Mouse (Mus musculus): ENCODE measurements at regions not wholly inside any gene's neighbourhood (a gene's known extent, or its start where the extent isn't known, plus 50 kb on each side); places are given as distances from the start of the nearest gene placed in this dataset.

GRCm38 (mm10) chr3:15243584-15243983, 88.5 kb downstream of the Gm9733 start:
- Histone ChIP-seq H3K4me3 (ENCODE audit: low read length) (no peak overlapping the region), H3K36me3 (ENCODE audit: insufficient read depth, low read length) (no peaks in the 10 kb centered on the region), H3K4me2 (ENCODE audit: low read depth, low read length) (no peak overlapping the region), H3K9me3 (ENCODE audit: low read length) (no peaks in the 10 kb centered on the region), H3K4me1 (ENCODE audit: insufficient read depth, low read length) (no peaks in the 10 kb centered on the region), H3K9ac (replicated peaks; ENCODE audit: low read length) (no peak overlapping the region), H3K27me3 (ENCODE audit: insufficient read depth, low read length) (no peaks in the 10 kb centered on the region), H3K27ac (no peak overlapping the region)
- ATAC-seq, result no peak
- 71% methylated on average over 5 of the region's 5 CpGs for WGBS
- no peak for DNase-seq (ENCODE audit: low spot score)
- no peak for TF ChIP-seq CTCF (IDR thresholded peaks at IDR 0.05; ENCODE audit: low read depth)

- H3K9ac ChIP-seq (replicated peaks; ENCODE audit: low read length), result no peak overlapping the region
- no peaks in the 10 kb centered on the region for H3K4me1 ChIP-seq (ENCODE audit: insufficient read depth, low read length)
- TF ChIP-seq CTCF (IDR thresholded peaks at IDR 0.05; ENCODE audit: low read depth), result peak; percentile 85
- no peak overlapping the region for H3K4me2 ChIP-seq (ENCODE audit: low read depth, low read length)
- H3K36me3 ChIP-seq (ENCODE audit: insufficient read depth, low read length), result no peaks in the 10 kb centered on the region
- 26% methylated on average over 6 of the region's 6 CpGs for WGBS
- H3K27ac ChIP-seq, result no peak overlapping the region
- ATAC-seq, result 0 out of 2 replicates have a peak, but pooled peaks have one; percentile 62
- H3K27me3 ChIP-seq (ENCODE audit: insufficient read depth, low read length), result no peaks in the 10 kb centered on the region
- H3K4me3 ChIP-seq (ENCODE audit: low read length), result no peak overlapping the region
- DNase-seq (ENCODE audit: low spot score), result peak; percentile 83
- no peaks in the 10 kb centered on the region for H3K9me3 ChIP-seq (ENCODE audit: low read length)
Observed at GRCm38 (mm10) chr3:15244999-15245398, 87.1 kb downstream of the Gm9733 start.
